Mouse (Mus musculus) cerebellum, postnatal 25 days (tissue): Measurements from ENCODE around the gene Ctf2.
"Not testable (repeated sequence)": the region's sequence is repeated elsewhere in the genome, so short reads cannot be mapped to it uniquely, and the experiment has no call there.

Source experiments
- DNase-seq, 2 experiments: peaks; one replicate each; pipeline ENCODE4 v3.0.0; 2021; ENCODE audit warnings: mixed read lengths in 2 of 2

Ctf2 gene

DNA sequence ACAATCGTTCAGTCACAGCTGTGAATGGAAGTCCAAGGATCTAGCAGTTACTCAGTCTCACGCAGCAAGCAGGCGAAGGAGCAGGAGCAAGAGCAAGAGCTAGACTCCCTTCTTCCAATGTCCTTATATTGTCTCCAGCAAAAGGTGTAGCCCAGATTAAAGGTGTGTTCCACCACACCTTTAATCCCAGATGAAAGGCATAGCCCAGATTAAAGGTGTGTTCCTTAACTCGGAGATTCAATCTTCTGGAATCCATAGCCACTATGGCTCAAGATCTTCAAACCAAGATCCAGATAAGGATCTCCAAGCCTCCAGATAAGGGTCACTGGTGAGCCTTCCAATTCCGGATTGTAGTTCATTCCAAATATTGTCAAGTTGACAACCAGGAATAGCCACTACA is at the start of gene Ctf2:
Gene Ctf2, minus strand, starts transcription at position 101 of the 400 bp plus-strand sequence.
- not testable (repeated sequence) for DNase-seq

DNA sequence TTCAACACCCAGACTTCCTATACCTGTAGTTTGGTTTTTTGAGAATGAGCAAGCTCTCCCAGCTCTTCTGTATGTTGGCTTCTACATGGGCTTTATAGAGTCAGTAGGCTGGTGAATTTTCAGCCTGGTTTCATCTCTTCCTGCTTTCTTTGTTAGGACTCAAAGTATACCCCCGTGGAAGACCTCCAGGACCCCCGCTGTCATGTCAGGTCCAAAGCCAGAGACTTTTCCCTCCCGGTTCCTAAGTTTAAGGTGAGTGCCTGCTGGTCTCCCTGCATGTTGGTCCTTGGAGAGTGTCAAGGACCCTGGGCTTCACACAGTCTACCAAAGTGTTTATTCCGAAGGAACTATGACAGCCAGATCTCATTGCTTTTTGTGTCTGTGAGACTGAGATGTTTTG is 46.4 kb upstream of the Ctf2 start:
- peak; percentile 24 to 54 for DNase-seq

DNA sequence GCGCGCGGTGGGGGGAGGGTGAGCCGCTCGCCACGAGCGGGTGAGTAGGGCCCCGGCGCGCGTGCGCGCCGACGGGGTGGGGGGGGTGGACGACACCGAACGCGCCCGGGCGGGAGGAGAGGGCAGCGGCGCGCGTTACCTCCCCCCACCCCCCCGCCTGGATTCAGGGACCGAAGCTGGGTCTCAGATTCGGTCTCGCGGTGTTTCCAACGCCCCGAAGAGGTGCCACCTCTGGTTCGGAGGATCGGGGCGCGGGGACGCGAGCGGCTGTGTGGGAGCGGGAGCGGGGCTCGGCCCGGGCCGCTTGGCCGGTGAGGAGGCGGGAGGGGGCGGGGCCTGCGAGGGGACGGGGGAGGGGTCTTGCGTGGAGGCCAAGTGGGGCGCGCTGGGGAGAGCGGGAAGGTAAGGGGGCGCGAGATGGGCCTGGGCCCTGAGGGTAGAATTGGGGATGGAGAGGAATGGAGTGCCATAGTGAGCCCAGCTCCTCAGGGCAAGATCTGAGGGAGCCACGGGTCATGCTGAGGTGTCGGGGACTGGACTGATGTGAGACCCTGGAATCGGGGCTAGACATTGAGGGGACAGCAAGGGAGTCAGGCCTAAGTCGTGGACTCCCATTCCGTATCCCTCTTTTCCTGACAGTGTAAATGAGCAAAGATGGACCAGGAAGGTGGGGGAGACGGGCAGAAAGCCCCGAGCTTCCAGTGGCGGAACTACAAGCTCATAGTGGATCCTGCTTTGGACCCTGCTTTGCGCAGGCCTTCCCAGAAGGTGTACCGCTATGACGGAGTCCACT is 45.7 kb upstream of the Ctf2 start:
- peak in 1 of 2 experiments; percentile 82 for DNase-seq

DNA sequence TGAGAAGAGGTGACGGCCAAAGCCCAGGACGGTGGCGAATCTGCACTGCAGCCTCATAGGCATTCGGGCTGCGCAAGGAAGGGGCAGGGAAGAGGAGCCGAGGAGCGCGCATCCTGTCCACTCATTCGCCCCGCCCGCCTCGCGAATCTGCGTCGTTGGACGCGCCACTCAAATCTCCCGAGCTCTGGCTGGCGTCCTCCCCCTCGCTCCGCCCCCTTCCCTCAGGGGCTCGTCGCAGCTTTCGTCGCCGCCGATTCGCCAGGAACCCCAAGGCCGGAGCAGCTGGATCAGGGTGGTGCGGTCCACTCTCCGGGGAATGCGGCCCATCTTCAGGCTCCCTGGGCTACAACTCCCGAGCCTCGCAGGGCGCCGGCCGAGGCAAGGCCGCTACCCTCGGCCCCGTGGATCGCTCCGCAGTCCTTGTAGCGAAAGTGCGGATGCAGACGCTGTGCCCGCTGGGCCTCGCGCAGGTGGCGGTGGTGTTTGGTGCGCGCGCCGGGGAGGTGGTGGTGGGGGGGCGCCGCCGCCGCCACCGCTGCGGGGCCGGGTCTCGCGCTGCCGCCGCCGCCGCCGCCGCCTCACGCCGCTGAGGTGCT is 45.0 kb upstream of the Ctf2 start:
- DNase-seq = peak; percentile 98 to 99

DNA sequence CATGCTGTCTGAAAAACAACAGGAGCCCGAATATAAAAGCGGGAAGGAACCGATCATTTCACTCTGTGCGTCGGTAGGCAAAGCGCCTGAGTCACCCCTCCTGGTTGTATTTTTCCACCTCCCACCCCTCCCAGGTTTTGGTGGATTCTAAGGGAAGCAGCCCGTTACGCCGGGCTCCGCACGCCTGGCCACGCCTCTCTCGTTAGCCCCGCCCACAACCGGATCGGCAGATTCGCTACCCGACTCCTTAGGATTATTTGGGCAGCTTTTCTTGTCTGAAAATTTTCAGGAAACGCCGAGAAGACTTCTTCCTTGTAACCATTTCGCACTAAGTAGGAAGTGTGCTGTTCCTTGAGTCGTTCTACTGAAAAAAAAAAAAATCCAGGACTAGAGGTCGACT is 44.5 kb upstream of the Ctf2 start, which contains the start of gene Setd1a:
Gene Setd1a, plus strand, starts transcription at position 245 of the 400 bp plus-strand sequence.
- peak; percentile 92 to 96 for DNase-seq

DNA sequence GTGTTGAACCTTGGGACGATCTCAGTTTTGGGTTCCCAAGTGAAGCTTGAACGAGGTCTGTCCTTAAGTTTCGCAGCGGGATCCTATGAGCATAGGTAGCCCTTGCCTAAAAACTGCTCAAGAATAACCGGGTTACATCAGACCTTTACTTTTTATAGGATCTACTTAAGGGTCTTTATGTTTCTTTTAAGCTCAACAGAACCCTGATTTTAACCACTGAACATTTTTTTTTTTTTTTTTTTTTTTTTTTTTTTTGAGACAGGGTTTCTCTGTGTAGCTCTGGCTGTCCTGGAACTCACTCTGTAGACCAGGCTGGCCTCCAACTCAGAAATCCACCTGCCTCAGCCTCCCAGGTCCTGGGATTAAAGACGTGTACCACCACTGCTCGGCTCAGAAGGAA is 43.9 kb upstream of the Ctf2 start:
- DNase-seq = not testable (repeated sequence)

DNA sequence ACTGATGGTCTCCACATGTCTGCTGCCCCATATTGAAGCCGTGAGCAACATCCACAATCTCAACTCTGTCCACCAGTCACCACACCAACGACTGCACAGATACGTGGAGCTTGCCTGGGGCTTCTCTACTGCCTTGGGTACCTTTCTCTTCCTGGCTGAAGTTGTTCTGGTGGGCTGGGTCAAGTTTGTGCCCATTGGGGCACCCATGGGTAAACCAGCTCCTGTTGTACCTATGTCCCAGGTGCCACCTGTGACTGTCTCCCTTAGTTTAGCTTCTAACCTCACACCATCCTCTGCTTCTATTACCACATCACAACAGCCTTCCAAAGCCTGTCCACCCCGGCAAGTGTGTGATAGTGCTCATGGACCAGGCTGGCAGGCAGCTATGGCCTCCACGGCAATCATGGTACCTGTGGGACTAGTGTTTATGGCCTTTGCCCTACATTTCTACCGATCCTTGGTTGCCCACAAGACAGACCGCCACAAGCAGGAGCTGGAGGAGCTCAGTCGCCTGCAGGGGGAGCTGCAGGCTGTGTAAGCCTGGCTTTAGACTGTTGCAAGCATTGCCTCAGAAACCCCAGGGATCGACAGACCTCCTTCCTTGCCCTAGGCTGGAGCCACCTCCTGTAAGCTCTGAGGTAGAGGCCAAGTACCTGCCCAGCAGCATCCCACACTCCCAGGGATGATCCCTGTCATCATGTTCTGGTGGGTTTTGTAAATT is 41.9 kb upstream of the Ctf2 start:
- DNase-seq = peak; percentile 82 to 90

DNA sequence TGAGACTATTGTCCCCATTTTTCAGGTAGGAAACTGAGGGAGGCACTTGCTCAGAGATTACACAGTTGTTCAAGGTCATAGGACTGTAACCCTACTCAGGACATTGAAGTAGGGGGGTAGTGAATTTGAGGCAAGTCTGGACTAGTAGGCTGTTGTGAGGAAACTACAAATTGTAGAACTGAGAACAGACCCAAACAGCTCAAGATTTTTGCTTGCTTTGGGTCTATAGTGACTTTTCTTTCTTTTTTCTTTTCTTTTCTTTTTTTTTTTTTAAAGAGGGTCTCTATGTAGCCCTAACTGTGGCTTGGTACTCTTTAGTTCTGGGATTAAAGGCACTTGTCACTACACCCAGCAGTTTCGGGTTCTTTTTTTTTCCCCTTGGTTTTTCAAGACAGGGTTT is 40.6 kb upstream of the Ctf2 start:
- DNase-seq = no peak

DNA sequence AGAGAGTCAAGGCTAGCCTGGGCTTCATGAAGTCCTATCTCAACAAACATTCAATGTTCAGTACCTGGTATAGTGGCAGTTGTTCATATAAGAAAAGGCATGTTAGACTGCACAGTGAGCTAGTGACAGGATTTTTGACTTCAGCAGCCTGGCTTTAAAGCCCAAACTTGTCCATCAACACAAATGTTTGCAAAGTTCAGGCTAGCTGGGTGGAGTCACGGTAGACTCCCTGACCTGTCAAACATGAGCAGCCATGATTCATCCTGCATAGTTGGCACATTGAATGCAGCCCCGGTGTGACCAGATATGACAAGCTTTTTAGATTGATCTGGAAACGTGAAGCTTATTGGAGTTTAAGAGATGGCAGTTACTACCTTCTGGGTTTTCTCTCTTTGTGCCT is 40.1 kb upstream of the Ctf2 start:
- DNase-seq = no peak

DNA sequence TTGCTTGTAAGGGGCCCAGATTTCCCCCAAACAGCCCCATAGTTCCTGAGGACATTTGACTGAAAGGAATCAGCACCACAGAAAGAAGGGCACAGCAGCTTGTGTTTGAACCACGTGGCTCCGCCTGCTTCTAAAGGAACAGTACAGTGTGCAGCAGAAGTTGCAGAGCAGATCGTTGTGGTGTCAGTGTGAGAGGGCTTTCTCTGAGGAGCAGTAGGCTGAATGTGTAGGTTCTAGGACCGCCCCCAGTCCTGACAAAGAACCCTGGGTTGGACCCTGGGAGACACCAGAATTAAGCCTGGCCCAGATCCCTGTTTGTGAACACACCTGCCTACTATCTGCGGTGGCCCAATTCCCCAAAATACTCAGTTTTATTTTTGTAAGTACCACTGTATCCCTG is 39.3 kb upstream of the Ctf2 start:
- DNase-seq = no peak

DNA sequence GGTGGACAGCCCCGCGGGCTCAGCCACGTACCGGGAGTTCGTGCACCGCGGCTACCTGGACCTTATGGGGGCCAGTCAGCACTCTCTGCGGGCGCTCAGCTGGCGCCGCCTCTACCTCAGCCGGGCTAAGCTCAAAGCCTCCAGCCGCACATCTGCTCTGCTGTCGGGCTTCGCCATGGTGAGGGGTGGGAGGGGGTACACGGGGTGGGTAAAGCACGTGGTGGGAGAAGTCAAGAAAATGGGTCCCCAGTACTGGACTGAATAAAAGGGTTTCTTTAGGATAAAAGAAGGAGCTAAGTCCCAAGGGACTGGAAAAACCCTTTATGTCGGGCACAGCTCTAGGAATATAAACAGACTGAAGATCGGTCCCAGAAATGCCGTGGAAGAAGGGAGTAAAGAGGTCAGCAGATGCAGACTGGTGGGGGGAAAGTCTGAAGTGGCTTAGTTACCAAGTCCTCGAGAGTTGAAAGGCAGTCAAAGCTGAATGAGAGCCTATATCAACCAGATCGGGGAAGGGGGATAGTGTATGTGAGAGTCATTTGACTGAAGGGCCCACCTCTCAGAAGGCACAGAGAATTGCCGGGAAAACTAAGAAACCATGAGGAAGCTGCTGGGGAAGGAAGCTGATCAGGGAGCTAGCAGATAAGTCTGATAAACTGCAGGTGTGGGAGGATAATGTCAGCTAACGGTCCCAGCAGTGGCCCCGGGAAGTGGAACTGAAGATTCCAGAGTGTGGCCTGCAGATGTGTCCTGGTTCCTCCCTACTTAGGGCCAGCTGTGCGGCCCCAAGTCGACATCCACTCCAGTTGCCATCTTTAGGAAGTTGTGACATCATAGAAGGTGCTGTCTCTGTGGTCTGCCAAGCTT is 38.3 kb upstream of the Ctf2 start:
- DNase-seq = no peak

DNA sequence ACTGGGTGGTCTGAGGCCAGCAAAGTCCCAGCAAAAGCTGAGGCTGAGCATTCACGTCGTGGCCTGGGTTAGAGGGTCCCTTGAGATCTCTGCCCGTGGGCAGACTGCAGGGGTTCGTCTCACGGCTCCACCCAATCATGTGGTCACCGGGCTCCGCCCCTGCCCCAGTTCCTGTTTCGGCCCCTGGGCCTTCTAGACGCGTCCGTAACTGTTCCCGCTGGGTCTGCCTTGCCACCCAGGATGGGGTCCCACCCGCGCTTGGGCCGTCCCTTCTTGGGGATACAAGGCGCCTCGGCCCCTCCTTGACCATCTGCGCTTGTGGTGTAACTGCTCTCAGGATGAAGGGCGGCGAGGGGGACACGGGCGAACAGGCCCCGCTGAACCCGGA is 37.7 kb upstream of the Ctf2 start, which contains the start of gene Orai3:
Gene Orai3, plus strand, starts transcription at position 165 of the 388 bp plus-strand sequence.
- peak; percentile 86 to 87 for DNase-seq

DNA sequence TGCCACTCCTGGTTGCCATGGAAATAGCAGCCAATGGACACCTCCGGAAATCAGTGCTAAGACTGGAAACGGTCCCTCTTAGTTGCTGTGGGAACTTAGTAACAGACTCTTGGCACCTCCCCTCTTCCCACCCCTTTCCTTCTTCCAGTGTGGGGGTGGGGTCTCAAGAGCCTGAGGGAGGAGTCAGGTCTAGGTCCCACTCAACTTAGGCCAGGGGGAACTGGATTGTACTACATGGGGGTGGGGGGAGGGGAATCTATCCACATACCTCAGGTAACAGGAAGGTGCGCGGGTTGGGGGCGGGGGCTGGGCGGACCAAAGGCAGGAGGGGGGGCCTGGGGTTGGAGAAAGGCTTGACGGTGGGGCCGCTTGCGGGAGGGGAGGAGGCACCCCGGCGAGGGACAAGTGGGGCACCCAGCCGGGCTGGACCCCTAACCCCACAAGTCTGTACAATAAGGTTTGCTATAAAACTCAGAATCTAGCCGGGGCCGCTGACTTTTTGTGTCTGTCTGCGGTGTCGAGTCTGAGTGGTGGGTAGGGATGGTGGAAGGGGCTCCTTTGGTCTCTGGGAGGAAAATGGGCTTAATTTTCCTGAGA is 37.1 kb upstream of the Ctf2 start:
- DNase-seq = peak; percentile 93 to 95

DNA sequence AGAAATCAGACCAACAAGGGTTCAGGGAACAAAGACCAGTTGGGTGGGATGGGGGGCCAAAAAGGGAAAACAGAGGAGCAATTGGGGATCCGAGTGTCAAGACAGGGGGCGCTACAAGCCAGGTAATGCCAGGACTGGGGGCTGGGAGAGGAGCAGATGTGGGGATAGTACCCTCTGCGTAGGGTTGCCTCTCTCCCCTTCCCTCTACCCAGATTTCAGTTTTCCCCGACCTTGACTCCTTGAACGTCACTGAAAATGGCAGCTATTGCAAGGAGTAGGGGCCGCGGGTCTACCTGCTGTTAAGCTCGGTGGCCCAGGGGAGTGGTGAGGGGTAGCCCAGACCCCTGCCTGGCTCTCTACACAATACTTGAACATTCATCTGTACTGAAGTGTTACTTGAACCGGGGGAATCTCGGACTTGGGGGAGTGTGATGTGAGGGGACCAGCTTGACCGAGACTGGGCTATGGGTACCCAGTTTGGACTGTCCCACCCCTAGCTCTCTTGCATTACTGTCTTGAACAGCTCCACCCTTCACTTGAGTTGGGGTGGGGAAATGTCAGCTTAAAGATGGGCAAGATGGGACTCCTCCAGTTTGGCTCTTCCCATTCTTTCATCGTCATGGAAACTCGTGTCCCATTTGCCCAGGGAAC is 36.5 kb upstream of the Ctf2 start:
- DNase-seq = peak; percentile 37 to 64

DNA sequence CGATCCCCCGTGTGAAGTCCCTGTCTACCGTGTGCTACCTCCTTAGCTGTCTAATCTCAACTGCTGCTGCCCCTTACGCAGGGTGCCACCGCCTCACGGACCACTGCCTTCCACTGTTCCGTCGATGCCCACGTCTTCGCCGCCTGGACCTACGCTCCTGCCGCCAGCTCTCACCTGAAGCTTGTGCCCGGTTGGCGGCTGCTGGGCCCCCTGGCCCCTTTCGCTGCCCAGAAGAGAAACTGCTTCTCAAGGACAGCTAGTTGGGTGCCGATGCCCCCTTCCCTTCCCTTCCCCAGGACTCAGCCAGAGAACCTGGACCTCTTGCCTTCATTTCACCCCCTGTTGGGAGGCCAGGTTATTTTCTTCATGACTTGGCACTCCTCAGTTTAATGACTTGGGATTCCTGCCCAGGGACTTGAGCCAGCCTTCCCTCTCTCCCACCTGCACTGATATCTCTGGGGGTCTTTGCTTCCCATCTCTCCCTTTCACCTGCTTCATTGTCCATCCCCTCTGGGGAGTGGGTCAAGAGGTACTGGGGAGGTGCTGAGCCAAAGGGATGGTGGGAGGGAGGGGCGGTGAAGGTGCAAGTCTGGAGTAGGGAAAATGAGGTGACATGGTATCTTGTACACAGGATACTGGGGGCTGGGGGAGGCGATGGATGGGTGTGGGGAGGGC is 35.8 kb upstream of the Ctf2 start:
- DNase-seq = peak in 1 of 2 experiments; percentile 38

DNA sequence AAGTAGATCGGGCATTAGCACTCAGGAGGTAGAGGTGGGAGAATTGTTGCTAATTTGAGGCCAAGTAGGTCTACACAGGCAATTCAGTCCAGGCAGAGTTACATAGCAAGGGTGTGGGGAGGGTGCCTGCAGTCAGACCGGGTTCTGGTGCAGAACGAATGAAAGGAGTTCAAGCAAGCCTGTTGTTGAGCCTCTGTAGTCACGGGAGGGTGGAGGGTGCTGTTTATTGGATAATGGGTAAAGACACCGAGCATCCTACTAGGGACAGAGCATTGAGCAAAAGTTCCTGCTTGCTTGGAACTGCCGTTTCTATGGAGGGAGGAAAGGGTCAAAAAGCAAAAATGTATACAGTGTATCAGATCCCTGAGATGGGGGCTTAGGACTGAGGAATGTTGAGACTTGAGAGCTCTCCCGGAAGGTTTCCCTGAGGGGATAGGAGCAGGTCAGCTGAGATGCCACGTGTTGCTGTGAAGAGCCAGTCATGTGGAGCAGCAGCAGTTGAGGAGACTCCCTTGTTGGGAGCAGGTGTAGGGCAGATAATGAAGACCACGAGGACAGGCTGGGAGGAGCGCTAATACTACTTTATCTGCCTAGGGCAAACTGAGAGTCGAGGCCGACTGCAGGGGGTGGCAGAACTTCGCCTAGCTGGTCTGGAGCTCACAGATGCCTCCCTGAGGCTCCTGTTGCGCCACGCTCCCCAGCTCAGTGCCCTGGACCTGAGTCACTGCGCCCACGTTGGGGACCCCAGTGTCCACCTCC is 35.1 kb upstream of the Ctf2 start:
- DNase-seq = peak in 1 of 2 experiments; percentile 27

DNA sequence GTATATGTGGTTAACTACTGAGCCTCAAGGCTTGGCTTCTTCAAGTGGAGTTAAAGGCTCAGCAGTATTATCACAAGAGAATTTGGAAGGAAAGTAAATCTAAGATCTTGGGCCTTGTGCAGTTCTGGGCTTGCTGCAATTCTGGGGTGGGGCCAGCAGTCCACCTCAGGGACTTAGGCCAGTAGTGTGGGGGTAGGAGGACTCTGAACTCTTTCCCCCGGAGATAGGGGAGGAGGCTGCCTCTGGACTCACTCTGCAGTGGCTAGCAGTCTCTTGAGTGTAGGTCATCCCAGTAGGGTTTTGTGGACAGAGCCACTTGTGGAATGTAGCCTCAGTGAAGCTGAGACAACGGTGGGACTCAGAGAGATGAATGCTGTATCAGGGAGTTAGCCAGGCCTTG is 33.8 kb upstream of the Ctf2 start:
- no peak for DNase-seq

DNA sequence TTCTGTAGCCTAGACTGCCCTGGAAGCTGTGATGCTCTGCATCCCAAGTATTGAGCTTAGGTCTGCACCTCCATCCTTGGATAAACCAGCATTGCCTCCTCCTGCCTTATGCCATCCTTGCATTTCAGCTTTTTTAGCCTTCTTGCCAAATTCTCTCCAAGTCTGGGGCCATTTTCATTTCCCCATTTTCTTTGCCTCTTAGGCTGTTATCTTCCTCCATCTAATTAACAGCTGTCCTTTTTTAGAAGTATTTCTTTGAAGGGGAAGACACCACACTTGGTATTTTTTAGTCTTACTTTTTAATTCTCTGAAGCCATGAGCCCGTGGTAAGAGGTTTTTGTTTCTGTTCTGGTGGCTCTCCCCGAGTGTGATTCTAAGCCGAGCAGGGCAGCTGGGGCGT is 31.7 kb upstream of the Ctf2 start:
- DNase-seq = no peak

DNA sequence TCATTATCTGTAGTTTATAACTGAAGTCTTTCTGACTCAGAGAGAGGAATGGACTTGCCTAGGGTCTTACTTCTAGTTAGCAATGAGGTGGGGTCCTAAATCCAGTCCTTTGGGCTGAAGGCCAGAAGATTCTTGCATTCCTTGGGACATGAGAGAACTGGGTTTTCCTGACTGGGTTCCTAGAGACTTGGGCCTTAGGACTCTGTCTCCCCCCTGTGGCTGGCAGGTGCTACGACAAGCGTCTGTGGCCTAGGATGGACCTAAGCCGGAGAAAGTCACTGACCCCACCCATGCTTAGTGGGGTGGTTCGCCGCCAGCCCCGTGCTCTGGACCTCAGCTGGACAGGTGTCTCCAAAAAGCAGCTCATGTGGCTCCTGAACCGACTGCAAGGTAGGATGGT is 29.1 kb upstream of the Ctf2 start:
- peak; percentile 79 to 86 for DNase-seq

DNA sequence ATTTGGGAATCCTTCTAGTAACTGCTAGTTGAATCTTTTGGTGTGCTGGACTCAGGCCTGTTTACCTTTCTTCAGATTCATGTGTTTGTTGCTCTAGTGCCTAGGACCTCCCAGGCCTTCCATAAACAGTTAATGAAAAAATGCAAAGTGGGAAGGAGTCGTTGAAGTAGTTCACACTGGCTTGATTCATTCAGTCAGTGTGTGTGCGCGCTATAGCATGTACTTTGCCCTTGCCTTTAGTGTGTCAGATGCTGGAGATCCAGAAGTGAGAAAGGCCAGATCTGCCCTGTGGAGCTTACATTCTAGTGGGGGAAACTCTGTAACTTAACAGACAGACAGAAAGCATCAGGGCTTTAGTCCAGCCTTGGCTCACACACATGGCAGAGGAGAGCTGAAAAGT is 28.5 kb upstream of the Ctf2 start:
- no peak for DNase-seq
